ENCODE assay signal across 7 mouse cellular contexts in the genomic region with DNA sequence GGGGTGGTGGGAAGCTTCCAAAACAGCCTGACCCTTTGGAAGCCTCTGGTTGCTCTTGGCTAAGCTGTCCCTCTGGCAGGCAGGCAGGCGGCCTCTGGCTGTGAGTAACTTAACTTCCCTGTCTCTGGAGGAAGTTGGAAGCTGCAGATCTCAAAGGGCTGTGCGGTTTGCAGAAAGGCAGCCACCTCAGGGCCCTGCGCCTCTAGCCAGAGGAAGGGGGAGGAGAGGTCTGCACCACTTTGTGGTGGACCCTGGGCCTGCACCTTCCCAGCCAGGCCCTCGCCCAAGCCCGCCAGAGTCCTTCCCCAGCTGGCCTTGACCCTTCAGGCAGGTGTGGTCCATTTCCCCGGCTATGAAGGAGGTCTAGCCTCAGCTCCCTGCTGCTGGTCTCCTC. TPM values are rescaled to one million over a fixed set of nuclear protein-coding genes. Genes with fewer than 3 reads are reported as not detected.
DNase-seq lines count a peak whose midpoint lies in the region; ATAC-seq and TF ChIP-seq lines count a peak whose summit lies in the region.

No protein-coding gene starts in this region.

- no peak for TF ChIP-seq CTCF in G1E (IDR thresholded peaks at IDR 0.05; ENCODE audit: low read depth, low read length)
- TF ChIP-seq CTCF in forebrain, postnatal 0 days (IDR thresholded peaks at IDR 0.05; ENCODE audit: low read depth): no peak

- H3K4me1 ChIP-seq in G1E (ENCODE audit: insufficient read depth, low read depth, low read length): peaks cover 84% of the 10 kb centered on the region
- peaks cover 24% of the 10 kb centered on the region for H3K4me1 ChIP-seq in forebrain, postnatal 0 days (ENCODE audit: insufficient read depth)
- peaks cover 76% of the 10 kb centered on the region for H3K4me1 ChIP-seq in limb, embryonic 11.5 days (ENCODE audit: control insufficient read depth, insufficient read depth, low read length)
- H3K4me1 ChIP-seq in midbrain, embryonic 15.5 days: peaks cover 85% of the 10 kb centered on the region

- ATAC-seq in G1E (ENCODE audit: extremely low read depth, insufficient number of reproducible peaks, low FRiP score, poor library complexity, severe bottlenecking): peak; percentile 50
- ATAC-seq in forebrain, postnatal 0 days: no peak
- ATAC-seq in limb, embryonic 11.5 days (ENCODE audit: insufficient number of reproducible peaks, low FRiP score, low TSS enrichment, low read depth): no peak
- ATAC-seq in midbrain, embryonic 15.5 days (replicated peaks): no peak

- no peaks in the 10 kb centered on the region for H3K9me3 ChIP-seq in G1E (replicated peaks)
- no peaks in the 10 kb centered on the region for H3K9me3 ChIP-seq in forebrain, postnatal 0 days (ENCODE audit: low read length)
- H3K9me3 ChIP-seq in limb, embryonic 11.5 days (ENCODE audit: control insufficient read depth, low read length): no peaks in the 10 kb centered on the region
- H3K9me3 ChIP-seq in midbrain, embryonic 15.5 days: no peaks in the 10 kb centered on the region

- peaks cover 74% of the 10 kb centered on the region for H3K27me3 ChIP-seq in G1E (ENCODE audit: insufficient read depth, low read length)
- no peaks in the 10 kb centered on the region for H3K27me3 ChIP-seq in forebrain, postnatal 0 days (ENCODE audit: insufficient read depth, low read length)
- no peaks in the 10 kb centered on the region for H3K27me3 ChIP-seq in limb, embryonic 11.5 days (ENCODE audit: control insufficient read depth, insufficient read depth, low read length)
- H3K27me3 ChIP-seq in midbrain, embryonic 15.5 days (replicated peaks): no peaks in the 10 kb centered on the region

- WGBS in forebrain, postnatal 0 days: 39% methylated on average over 6 of the region's 6 CpGs
- WGBS in limb, embryonic 11.5 days: 17% methylated on average over 5 of the region's 6 CpGs
- WGBS in midbrain, embryonic 15.5 days: 31% methylated on average over 6 of the region's 6 CpGs

- H3K4me3 ChIP-seq in G1E (ENCODE audit: low read depth, low read length): peak overlapping the region; percentile 71; the same call in 1 of the 2 replicates
- peak overlapping the region; percentile 64 for H3K4me3 ChIP-seq in forebrain, postnatal 0 days (ENCODE audit: low read depth, low read length)
- no peak overlapping the region; the same call in 1 of the 2 replicates for H3K4me3 ChIP-seq in limb, embryonic 11.5 days (ENCODE audit: low read depth, low read length)
- peak overlapping the region; percentile 67 for H3K4me3 ChIP-seq in midbrain, embryonic 15.5 days

- DNase-seq in B cell, adult 2 months: peak; percentile 56 to 61
- DNase-seq in G1E (ENCODE audit: low spot score): peak; percentile 67
- DNase-seq in forebrain, postnatal 0 days: no peak
- DNase-seq in limb, embryonic 11.5 days (ENCODE audit: low spot score): no peak
- peak; percentile 64 to 74 for DNase-seq in thymus, postnatal 36 days
- DNase-seq in testis, postnatal 14 days (ENCODE audit: low spot score): no peak

- peak overlapping the region; percentile 98 for H3K4me2 ChIP-seq in forebrain, postnatal 0 days (ENCODE audit: low read depth)
- H3K4me2 ChIP-seq in limb, embryonic 11.5 days (ENCODE audit: low read depth, severe bottlenecking): peak overlapping the region; percentile 96; the same call in 1 of the 2 replicates
- peak overlapping the region; percentile 99 for H3K4me2 ChIP-seq in midbrain, embryonic 15.5 days

- H3K9ac ChIP-seq in forebrain, postnatal 0 days: peak overlapping the region; percentile 76; the same call in 1 of the 2 replicates
- 0 out of 2 replicates have a peak overlapping the region, but pooled peaks have one; percentile 17 for H3K9ac ChIP-seq in limb, embryonic 11.5 days (ENCODE audit: low read length)
- no peak overlapping the region for H3K9ac ChIP-seq in midbrain, embryonic 15.5 days

- peak overlapping the region; percentile 98 for H3K27ac ChIP-seq in forebrain, postnatal 0 days (ENCODE audit: low read depth, low read length)
- H3K27ac ChIP-seq in limb, embryonic 11.5 days (replicated peaks; ENCODE audit: low read depth, low read length): peak overlapping the region; percentile 77
- peak overlapping the region; percentile 97 for H3K27ac ChIP-seq in midbrain, embryonic 15.5 days

- peaks cover 29% of the 10 kb centered on the region for H3K36me3 ChIP-seq in G1E (replicated peaks)
- no peaks in the 10 kb centered on the region for H3K36me3 ChIP-seq in forebrain, postnatal 0 days (ENCODE audit: insufficient read depth)
- H3K36me3 ChIP-seq in limb, embryonic 11.5 days (ENCODE audit: control insufficient read depth, insufficient read depth, low read length): no peaks in the 10 kb centered on the region
- no peaks in the 10 kb centered on the region for H3K36me3 ChIP-seq in midbrain, embryonic 15.5 days (replicated peaks)

RNA-seq across cellular contexts. Expression of gene Gins2, which starts 49.7 kb away (rescaled TPM):
- total RNA-seq in G1E (2014; fragmentation: Nextera tagmentation) (34.6 and 43.9 TPM in 2 replicates), G1E (2017) (11.3 and 27.9 TPM in 2 replicates)
- 49.8 and 83.4 TPM in 2 replicates for polyA plus RNA-seq in G1E (2012)
- total RNA-seq in forebrain, postnatal 0 days (2014; rRNA removed): 2.6 and 5.3 TPM in 2 replicates
- 9.6 and 10.7 TPM in 2 replicates for polyA plus RNA-seq in forebrain, postnatal 0 days (2015; fragmentation: Nextera tagmentation; extraction: Ambion mirVana)
- polyA plus RNA-seq in limb, embryonic 11.5 days (2014; fragmentation: Nextera tagmentation; extraction: Ambion mirVana): 130 and 132 TPM in 2 replicates
- polyA plus RNA-seq in midbrain, embryonic 15.5 days (2015; fragmentation: Nextera tagmentation; extraction: Ambion mirVana): 15.3 and 16.5 TPM in 2 replicates

Comparison
In these comparisons a context has a peak if more than half of its experiments do, and no peak if none do; other contexts are left out.
1. DNase-seq: peak in B cell, adult 2 months (2 of 2), G1E (single experiment) and thymus, postnatal 36 days (2 of 2); none in forebrain, postnatal 0 days (single experiment), limb, embryonic 11.5 days (single experiment) and testis, postnatal 14 days (single experiment).
2. Peak in every context shown above with its lines, with median percentiles within 50 percentile points of each other: H3K27ac ChIP-seq and H3K4me2 ChIP-seq.